Mouse (Mus musculus): ENCODE data around the gene Erg. TPM values are rescaled to one million over a fixed set of nuclear protein-coding genes. Genes with fewer than 3 reads are reported as not detected.

The Erg gene
- polyA plus RNA-seq, 1 experiment from 2014 or later, result 4.0 TPM

DNA sequence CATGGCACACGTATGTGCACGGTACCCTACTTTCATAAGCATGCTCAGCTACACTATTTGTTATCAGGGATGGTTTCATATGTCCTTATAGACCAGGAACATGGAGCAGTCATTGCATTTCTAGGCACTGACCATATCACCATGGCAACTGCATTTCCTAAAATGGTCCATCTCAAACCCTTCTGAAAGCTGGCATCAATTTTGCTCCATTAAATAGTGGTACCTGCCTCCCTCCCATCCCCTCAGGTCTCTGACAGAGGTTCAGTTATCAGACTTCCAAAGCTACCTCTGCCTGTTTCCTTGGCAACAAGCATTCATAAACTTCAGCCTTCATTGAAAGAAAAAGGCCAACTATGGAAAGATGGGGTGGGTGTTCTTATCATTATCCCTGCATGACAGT lies 118.5 kb downstream of the Erg start:
- no peak overlapping the region for H3K4me2 ChIP-seq (replicated peaks)

DNA sequence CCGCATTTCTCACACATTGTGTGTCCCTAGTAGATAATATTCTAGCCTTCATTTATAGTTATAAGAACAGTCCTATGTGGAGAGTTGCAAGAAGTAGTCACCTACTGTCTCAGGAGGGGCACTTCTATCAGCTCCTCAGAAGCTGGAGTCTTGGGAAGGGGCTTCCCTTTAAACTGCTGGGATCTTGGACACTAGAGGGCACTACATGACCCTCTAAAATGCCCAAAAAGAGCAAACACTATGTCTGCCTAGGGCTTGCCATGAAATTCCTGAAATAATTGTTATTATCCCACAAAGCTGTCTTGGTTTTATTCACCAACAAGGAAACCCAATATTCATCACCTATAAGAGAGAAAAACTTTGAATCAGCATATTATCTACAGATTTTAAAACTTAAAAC lies 119.8 kb downstream of the Erg start:
- H3K9me3 ChIP-seq, result no peaks in the 10 kb centered on the region
- H3K4me3 ChIP-seq (replicated peaks), result no peak overlapping the region
- no peaks in the 10 kb centered on the region for H3K36me3 ChIP-seq
- no peaks in the 10 kb centered on the region for H3K27me3 ChIP-seq (replicated peaks)
- H3K9ac ChIP-seq, result no peak overlapping the region
- H3K4me2 ChIP-seq (replicated peaks), result no peak overlapping the region
- no peak for ATAC-seq
- H3K4me1 ChIP-seq (replicated peaks), result no peaks in the 10 kb centered on the region
- no peak overlapping the region for H3K27ac ChIP-seq
- WGBS, result 88% methylated on average over 1 of the region's 1 CpGs

More for the DNA sequence above, 118.5 kb downstream of the Erg start:
- H3K27ac ChIP-seq, result no peak overlapping the region
- no peaks in the 10 kb centered on the region for H3K36me3 ChIP-seq
- no peaks in the 10 kb centered on the region for H3K27me3 ChIP-seq (replicated peaks)
- no peak overlapping the region for H3K4me3 ChIP-seq (replicated peaks)
- no peak overlapping the region for H3K9ac ChIP-seq
- 92% methylated on average over 2 of the region's 2 CpGs for WGBS
- no peak for ATAC-seq
- H3K4me1 ChIP-seq (replicated peaks), result no peaks in the 10 kb centered on the region
- no peaks in the 10 kb centered on the region for H3K9me3 ChIP-seq

DNA sequence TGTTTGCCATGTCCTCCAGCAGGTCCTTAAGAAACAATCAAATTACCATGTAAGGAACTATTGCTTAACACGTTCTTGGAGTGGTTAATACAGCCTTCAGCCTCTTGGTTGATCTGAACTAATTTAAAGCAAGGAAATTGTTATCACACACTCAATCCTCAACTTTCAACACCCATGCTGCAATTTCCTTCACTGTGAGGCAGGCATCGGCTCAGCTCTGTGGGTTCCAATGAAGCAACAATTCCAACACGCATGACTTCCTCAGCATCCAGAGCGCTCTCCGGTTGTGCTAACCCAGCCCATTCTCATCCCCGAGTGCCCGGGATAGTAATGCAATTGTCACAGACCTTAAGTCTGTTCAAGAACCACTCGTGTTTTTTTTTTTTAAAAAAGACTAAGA lies 121.8 kb downstream of the Erg start:
- Histone ChIP-seq H3K9ac (no peak overlapping the region), H3K36me3 (no peaks in the 10 kb centered on the region), H3K4me2 (replicated peaks) (no peak overlapping the region), H3K9me3 (no peaks in the 10 kb centered on the region), H3K27ac (no peak overlapping the region), H3K27me3 (replicated peaks) (no peaks in the 10 kb centered on the region), H3K4me3 (replicated peaks) (no peak overlapping the region), H3K4me1 (replicated peaks) (no peaks in the 10 kb centered on the region)
- no peak for ATAC-seq
- 78% methylated on average over 8 of the region's 8 CpGs for WGBS

DNA sequence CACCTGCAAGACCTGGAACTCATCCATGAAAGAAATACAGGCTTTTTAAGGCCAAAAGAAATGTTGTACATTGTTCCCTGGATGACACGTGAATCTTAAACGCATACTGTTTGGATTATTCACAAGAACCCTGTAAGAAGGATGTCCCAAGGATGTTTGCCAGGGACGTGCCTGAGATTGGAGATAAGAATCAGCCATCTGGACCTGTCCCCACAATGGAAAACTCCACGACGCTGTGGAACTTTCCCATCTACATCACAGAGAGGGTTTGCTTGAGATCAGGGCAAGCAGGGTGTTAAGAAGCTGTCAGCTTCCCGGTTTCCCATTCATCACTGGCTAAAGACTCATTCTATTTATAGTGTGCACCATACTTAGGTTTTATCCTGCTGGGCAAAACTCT lies 122.6 kb downstream of the Erg start:
- Histone ChIP-seq H3K27ac (no peak overlapping the region), H3K27me3 (replicated peaks) (no peaks in the 10 kb centered on the region), H3K9me3 (no peaks in the 10 kb centered on the region), H3K36me3 (no peaks in the 10 kb centered on the region), H3K4me2 (replicated peaks) (no peak overlapping the region), H3K9ac (no peak overlapping the region), H3K4me3 (replicated peaks) (no peak overlapping the region), H3K4me1 (replicated peaks) (no peaks in the 10 kb centered on the region)
- WGBS, result 34% methylated on average over 6 of the region's 6 CpGs
- no peak for ATAC-seq

DNA sequence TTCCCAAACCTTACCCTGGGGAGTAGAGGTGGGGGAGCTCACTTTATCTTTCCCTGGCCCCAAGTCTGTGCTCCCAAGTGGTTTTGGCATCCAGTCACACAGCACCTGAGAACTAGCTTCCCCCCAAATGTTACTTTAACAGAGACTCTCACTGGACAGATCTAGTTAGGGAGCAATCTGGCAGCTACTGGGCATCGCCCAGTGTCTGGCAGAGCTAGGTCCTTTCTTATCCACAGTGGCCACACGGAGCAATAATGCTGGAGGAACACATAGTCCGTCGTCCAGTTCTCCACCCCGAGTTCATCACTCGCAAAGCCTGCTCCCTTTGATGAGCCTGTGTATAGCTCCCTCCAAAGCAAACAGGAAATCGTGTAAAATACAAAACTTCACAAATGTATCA lies 124.5 kb downstream of the Erg start:
- WGBS, result 72% methylated on average over 7 of the region's 7 CpGs
- no peak for ATAC-seq

DNA sequence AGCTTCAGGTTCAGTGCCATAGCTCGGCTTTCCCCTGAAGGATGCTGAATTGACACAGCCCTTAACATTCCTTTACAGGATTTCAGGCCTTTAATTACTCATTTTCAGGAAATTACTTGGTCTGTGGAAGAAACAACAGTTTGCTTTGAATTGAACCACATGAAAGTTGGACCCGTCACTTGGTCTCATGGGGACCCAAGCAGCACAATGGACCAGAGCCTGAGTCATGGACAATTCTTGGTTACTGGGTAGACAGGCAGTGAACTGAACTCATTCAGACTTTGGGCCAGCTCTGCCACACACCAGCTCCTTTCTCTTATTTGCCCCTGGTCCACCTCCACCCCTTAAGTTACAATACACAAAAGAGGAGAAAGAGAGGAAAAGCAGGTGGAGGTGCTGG lies 126.1 kb downstream of the Erg start:
- H3K9ac ChIP-seq, result no peak overlapping the region
- H3K4me2 ChIP-seq (replicated peaks), result no peak overlapping the region
- H3K36me3 ChIP-seq, result no peaks in the 10 kb centered on the region
- H3K4me3 ChIP-seq (replicated peaks), result no peak overlapping the region
- ATAC-seq, result no peak
- 79% methylated on average over 2 of the region's 2 CpGs for WGBS
- H3K27ac ChIP-seq, result no peak overlapping the region
- H3K27me3 ChIP-seq (replicated peaks), result no peaks in the 10 kb centered on the region
- no peaks in the 10 kb centered on the region for H3K9me3 ChIP-seq
- H3K4me1 ChIP-seq (replicated peaks), result no peaks in the 10 kb centered on the region

More for the DNA sequence above, 124.5 kb downstream of the Erg start:
- Histone ChIP-seq H3K36me3 (no peaks in the 10 kb centered on the region), H3K4me3 (replicated peaks) (no peak overlapping the region), H3K4me1 (replicated peaks) (no peaks in the 10 kb centered on the region), H3K9ac (no peak overlapping the region), H3K27me3 (replicated peaks) (no peaks in the 10 kb centered on the region), H3K9me3 (no peaks in the 10 kb centered on the region), H3K4me2 (replicated peaks) (no peak overlapping the region), H3K27ac (no peak overlapping the region)

DNA sequence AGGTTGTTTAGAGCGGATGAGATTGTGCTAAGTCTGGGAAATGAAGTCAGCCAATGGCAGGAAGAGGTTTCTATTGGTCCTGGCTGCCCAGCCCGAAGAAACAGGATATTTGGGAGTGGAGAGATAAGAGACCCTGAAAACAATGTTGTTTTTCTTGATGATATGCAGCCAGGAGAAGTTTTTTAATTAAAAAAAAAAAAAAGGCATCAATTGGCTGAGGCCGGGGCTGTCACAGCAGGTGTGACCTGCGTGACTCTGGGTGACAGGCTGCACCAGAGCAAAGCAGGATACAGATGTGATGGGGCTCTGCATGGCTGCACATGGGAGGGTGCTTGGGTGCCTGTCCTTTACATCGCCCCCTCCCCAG lies 127.1 kb downstream of the Erg start:
- Histone ChIP-seq H3K27me3 (replicated peaks) (no peaks in the 10 kb centered on the region), H3K4me3 (replicated peaks) (no peak overlapping the region), H3K27ac (no peak overlapping the region), H3K9me3 (no peaks in the 10 kb centered on the region), H3K36me3 (no peaks in the 10 kb centered on the region), H3K9ac (no peak overlapping the region), H3K4me2 (replicated peaks) (no peak overlapping the region), H3K4me1 (replicated peaks) (no peaks in the 10 kb centered on the region)
- WGBS, result 77% methylated on average over 5 of the region's 5 CpGs
- no peak for ATAC-seq

DNA sequence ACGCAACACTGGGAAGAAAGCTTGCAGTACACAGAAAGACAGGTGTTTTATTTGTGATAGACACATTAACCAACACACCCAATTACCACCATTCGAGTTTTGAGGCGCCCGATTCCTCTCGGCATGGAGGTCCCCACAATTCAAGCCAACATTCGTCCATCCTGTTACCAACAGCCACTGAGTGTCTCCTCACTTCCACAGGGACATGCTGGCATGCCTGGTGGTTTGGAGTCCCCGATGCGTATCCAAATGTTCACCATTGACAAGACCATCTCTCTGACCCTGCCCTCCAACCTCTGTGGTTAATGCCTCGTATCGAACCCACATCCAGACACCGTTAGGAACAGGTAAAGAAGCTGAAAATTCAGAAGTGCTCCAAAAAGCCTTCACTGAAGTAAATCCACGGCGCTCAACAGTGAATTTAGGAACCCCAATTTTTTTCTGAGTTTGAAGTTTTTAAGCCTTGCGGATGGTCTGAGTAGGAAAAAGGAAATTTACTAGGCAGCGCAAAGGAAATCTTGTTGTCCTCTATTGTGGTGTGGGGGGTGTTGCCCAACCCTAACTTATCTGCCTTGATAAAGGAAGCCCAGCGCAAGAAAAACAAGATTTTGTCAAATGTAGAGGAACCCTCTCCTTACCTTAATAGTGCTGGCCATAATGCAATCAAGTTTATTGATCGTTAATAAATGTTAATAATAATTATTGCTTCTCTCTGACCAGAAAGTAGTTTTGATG lies 127.6 kb downstream of the Erg start:
- no peak overlapping the region for H3K27ac ChIP-seq
- no peaks in the 10 kb centered on the region for H3K36me3 ChIP-seq
- H3K27me3 ChIP-seq (replicated peaks), result no peaks in the 10 kb centered on the region
- H3K4me2 ChIP-seq (replicated peaks), result no peak overlapping the region
- H3K4me1 ChIP-seq (replicated peaks), result no peaks in the 10 kb centered on the region
- 0 out of 2 replicates have a peak overlapping the region, but pooled peaks have one; percentile 4 for H3K4me3 ChIP-seq (replicated peaks)
- H3K9ac ChIP-seq, result no peak overlapping the region
- H3K9me3 ChIP-seq, result no peaks in the 10 kb centered on the region
- ATAC-seq, result no peak
- 84% methylated on average over 17 of the region's 17 CpGs for WGBS

DNA sequence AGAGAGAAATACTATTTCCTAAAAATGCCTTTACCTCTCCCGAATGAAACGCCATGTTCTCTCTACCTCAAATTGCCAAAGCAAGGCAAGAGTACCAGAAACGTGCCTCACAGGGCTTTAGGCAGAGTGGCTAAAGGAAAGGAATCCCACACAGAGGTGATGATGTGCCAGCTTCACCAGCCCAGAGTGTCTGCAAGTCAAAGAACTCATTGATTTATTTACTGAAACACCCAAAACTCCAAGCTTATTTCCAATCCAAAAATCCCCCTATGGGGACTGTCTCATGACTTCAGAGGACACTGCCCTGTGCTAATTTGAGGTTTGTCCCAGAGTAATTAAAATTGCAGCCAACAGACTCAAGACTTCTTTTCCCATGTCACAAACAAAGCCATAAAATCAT lies 129.4 kb downstream of the Erg start:
- no peaks in the 10 kb centered on the region for H3K36me3 ChIP-seq
- no peak overlapping the region for H3K4me2 ChIP-seq (replicated peaks)
- H3K4me3 ChIP-seq (replicated peaks), result no peak overlapping the region
- H3K4me1 ChIP-seq (replicated peaks), result no peaks in the 10 kb centered on the region
- 77% methylated on average over 3 of the region's 3 CpGs for WGBS
- ATAC-seq, result no peak
- H3K9me3 ChIP-seq, result no peaks in the 10 kb centered on the region
- H3K9ac ChIP-seq, result no peak overlapping the region
- no peaks in the 10 kb centered on the region for H3K27me3 ChIP-seq (replicated peaks)
- H3K27ac ChIP-seq, result no peak overlapping the region

DNA sequence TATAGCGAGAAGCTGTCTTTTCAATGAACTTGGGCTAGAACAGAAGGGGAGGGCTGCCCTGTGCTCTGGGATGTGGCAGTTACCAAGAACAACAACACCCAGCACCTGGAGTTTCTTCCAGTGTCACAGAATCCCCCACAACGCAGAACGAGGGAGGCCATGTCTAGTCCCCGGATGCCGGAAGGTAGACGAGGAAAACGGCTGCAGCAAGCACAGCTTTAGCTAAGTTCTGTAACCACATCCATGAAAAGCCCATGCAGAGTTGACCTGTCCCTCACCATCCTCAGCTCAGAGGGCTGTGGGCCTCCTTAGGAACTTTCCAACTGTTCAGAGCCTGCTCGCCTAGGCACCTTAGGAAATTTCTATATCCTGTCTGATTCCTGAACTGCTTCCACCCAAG lies 130.5 kb downstream of the Erg start:
- no peak overlapping the region for H3K4me3 ChIP-seq (replicated peaks)
- H3K9ac ChIP-seq, result no peak overlapping the region
- 83% methylated on average over 8 of the region's 8 CpGs for WGBS

DNA sequence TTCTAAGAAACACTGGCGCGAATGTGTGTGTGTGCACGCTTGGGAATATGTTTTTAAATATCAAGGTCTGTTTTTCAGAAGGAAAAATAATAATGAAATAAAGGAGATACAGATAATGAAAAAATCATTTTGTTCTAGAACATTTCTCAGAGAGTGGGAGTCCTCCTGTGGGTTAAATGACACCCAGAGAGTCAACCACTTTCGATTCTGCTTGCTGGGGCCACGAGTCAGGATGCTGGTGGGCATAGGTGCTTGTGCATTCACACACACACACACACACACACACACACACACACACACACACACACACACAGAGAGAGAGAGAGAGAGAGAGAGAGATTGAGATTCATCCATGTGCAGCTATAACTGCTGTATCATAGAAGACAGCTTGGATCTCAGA lies 130.9 kb downstream of the Erg start:
- H3K36me3 ChIP-seq, result no peaks in the 10 kb centered on the region
- no peak overlapping the region for H3K27ac ChIP-seq
- WGBS, result 76% methylated on average over 5 of the region's 5 CpGs
- ATAC-seq, result no peak
- H3K9ac ChIP-seq, result no peak overlapping the region
- no peaks in the 10 kb centered on the region for H3K9me3 ChIP-seq
- no peaks in the 10 kb centered on the region for H3K27me3 ChIP-seq (replicated peaks)
- no peak overlapping the region for H3K4me3 ChIP-seq (replicated peaks)
- no peaks in the 10 kb centered on the region for H3K4me1 ChIP-seq (replicated peaks)
- H3K4me2 ChIP-seq (replicated peaks), result no peak overlapping the region

More for the DNA sequence above, 130.5 kb downstream of the Erg start:
- Histone ChIP-seq H3K27me3 (replicated peaks) (no peaks in the 10 kb centered on the region), H3K27ac (no peak overlapping the region), H3K4me2 (replicated peaks) (no peak overlapping the region), H3K9me3 (no peaks in the 10 kb centered on the region), H3K36me3 (no peaks in the 10 kb centered on the region), H3K4me1 (replicated peaks) (no peaks in the 10 kb centered on the region)
- no peak for ATAC-seq

DNA sequence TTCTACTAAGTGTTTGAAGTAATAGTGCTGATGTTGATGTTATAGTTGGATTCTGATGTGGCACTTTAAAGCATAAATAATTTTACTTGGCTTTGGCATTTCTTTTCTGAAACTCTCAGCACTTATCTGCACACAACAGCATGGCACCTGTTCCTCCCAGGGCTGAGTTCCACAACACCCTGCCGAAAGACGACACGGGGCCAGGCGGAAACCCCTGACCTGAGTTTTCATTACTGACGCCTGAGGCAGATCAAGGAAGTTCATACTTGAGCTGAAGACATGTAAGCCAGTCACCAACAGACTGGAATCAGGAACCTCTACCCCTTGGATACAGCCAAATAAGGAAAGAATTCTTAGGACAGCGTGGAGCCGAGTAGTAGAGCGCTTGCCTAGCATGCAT lies 134.0 kb downstream of the Erg start:
- H3K4me1 ChIP-seq (replicated peaks), result 0 out of 2 replicates have a peak, but pooled peaks cover 4% of the 10 kb centered on the region

DNA sequence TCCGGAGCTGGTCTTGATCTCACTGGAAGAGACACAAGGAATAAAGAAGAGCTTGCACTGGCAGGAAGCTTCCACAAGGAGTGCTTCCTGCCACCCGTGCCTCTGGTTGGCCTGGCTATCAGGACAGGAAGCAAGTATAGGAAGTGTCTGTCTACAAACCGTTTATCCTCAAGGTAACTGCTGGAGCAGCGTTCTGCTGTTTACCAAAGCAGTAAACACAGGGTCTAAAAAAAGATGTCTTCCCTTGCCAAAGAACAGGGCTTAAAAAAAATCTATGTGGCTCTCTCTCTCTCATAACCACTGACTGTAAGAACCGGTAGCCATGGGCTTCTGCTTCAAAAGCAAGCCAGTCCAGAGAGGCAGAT lies 137.1 kb downstream of the Erg start:
- ATAC-seq, result peak; percentile 47; the same call in 1 of the 2 replicates
- Histone ChIP-seq H3K9me3 (no peaks in the 10 kb centered on the region), H3K4me2 (replicated peaks) (no peak overlapping the region), H3K27ac (peak overlapping the region; percentile 54; the same call in 1 of the 2 replicates), H3K36me3 (no peaks in the 10 kb centered on the region), H3K9ac (no peak overlapping the region), H3K4me1 (replicated peaks) (0 out of 2 replicates have a peak, but pooled peaks cover 8% of the 10 kb centered on the region), H3K27me3 (replicated peaks) (no peaks in the 10 kb centered on the region), H3K4me3 (replicated peaks) (no peak overlapping the region)
- 35% methylated on average over 5 of the region's 5 CpGs for WGBS

More for the DNA sequence above, 134.0 kb downstream of the Erg start:
- Histone ChIP-seq H3K36me3 (no peaks in the 10 kb centered on the region), H3K27me3 (replicated peaks) (no peaks in the 10 kb centered on the region), H3K9ac (no peak overlapping the region), H3K4me3 (replicated peaks) (no peak overlapping the region), H3K9me3 (no peaks in the 10 kb centered on the region), H3K4me2 (replicated peaks) (no peak overlapping the region), H3K27ac (no peak overlapping the region)
- 83% methylated on average over 8 of the region's 8 CpGs for WGBS
- no peak for ATAC-seq
